Mouse (Mus musculus) heart, postnatal 25 days (tissue): ENCODE measurements at regions not wholly inside any gene's neighbourhood (a gene's known extent, or its start where the extent isn't known, plus 50 kb on each side); places are given as distances from the start of the nearest gene placed in this dataset.

Experiments
- DNase-seq: peaks from one replicate; pipeline ENCODE4 v3.0.0; 2022; ENCODE audit warnings: low spot score
- intact Hi-C: fragments of 180-260 bp; cut with DNase I; formaldehyde crosslinking; loops from one replicate; pipeline ENCODE4 v1.15.1; 2025

DNA sequence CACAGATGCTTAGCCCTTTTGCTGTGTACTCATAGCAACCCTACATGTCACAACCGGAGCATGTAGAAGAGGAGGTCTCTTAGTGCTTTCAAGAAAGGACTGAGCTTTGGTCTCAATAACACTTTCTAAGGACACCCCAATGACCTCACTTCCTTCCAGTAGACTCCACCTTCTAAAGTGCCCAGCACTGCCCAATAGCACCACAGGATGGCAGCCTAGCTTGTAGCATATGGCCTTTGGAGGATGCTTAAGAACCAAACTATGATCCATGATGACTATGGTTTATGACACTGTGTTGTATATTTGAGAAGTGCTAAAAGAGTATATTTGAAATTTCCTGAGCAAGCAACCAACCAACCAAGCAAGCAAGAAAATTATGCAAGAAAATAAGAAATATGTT, 223.3 kb upstream of the Elac2 start:
- intact Hi-C loops: no loop called here
- no peak for DNase-seq

DNA sequence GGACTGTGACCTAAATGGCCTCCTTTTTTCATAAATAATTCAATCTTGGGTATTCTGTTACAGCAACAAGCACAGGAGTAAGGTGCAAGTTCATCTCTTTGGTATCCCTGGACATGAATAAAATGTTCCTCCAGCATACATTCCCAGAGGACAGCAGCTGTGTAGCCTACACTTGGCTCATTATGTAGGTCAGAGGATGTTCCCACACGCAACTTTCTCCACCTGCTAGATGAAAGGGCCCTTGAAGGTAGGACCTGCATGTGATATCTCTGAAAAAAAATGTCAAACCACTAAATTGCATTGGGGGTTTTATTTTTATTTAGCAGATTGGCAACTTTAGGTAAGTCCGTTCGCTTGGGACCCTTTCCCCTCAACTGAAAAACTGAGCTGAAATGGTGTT, 218.2 kb upstream of the Elac2 start:
- intact Hi-C loops: no loop called here
- no peak for DNase-seq

DNA sequence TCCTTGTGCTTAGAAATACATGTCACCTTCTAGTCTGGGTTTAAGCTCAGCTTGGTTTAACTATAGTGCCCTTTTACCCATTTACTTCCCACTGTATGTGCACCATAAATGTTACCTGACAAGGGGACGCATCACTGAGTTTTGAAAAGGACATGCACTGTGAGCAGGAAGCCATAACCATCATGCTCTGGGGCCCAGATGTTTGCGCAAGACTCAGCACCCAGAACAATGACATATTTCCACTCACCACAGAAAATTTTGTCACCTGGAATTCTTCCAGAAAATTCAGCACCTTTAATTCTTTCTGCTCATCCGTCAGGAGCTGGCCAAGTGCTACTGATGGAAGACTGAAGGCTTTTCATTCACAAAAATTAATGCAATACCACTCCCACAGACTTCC, 216.1 kb upstream of the Elac2 start:
- no peak for DNase-seq
- intact Hi-C loops: no loop called here

DNA sequence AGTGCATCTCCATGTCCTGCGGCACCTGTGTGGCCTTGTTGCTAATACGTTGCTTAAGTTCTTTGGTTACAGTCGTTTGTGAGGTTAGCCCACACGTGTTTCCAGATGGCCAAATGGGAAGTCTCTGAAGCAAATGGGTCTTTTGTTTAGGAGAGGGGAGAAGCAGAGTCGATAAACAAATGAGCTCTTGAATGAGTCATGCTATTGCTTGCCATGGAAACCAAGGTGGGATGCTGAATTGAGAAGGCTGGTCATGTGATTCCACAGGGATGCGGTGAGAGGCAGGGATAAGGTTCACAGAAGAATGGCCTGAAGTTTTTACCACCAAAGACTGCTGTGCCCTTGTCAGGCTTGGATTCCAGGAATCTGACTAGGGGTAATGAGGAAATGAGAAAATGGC, 214.8 kb upstream of the Elac2 start:
- intact Hi-C loops: no loop called here
- DNase-seq: no peak

DNA sequence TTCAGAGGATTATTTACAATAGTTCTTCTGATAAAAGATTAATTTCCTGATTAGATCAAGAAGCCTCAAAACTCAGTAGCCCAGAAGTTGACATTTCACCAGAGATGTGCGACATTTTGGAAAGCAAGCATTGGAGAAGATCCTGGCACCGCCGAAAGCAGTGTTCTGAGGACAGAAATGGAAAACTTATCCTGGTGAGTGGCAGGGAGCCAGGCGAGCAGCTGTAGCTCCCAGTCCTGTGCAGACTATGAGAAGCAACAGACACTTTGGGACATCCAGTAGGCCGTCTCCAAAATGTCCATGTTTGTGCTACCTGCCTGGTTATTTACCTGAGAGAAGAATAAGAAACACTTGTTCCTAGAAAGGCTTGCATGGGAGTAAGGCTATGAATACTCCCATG, 202.1 kb upstream of the Elac2 start:
- no peak for DNase-seq
- intact Hi-C loops: no loop called here

DNA sequence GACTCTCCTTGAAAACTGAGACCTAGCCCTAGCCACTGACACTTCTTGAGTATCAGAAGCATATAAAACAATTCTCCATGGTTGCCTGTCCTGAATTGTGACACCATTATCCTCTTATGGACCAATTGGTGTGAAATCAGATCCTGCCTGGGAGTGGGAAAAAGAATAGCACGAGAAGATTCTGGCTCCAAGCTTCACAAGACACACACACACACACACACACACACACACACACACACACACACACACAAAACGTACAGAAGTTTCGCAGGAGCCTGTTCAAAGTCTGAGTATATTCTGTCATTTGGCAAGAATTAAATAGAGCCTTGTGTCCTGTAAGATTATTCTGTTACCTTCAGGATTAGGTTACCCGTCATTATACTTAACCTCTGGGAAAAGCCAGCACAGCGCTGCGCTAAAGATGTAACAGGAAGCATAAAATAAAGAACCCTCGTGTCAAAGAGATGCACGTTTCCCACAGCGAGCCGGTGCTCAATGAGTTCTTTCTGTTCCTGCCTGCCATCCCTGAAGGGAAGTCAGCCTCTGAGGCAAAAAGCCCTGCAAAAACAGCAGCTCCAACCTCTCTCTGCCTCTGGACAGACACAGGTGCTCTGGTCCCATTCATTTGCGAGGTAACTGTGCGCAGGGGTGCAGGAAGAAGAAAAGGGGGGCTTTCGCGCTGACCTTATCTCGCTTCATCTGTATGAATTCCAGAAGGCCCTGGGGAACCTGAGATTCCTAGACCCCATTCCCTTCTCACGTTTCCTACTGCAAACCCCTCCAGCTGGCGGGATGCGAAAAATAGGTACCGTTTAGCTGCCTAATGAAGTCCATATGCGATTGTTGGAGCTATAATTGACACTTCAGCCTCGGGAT, 178.4 kb upstream of the Elac2 start:
- no peak for DNase-seq
- intact Hi-C loops: no loop called here

DNA sequence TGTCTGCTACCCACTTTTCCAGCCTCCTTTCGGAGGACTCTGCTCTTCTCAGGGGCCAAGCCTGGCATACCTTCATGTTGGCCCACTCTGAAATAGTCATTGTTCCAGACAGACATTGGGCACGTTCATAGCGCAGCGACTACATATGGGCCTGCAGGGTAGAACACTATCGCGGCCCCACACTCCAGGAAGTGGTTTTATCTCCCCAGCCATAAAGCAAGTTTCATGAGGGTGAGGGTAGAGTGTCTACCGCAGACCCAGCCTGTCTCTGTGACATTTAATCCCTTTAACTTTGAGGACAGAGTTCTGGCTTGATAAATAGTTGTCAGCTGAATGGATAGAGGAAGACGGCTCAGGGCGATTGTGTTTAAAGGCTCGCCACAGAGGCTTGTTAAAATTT, 177.5 kb upstream of the Elac2 start:
- DNase-seq: no peak
- intact Hi-C loops: no loop called here

DNA sequence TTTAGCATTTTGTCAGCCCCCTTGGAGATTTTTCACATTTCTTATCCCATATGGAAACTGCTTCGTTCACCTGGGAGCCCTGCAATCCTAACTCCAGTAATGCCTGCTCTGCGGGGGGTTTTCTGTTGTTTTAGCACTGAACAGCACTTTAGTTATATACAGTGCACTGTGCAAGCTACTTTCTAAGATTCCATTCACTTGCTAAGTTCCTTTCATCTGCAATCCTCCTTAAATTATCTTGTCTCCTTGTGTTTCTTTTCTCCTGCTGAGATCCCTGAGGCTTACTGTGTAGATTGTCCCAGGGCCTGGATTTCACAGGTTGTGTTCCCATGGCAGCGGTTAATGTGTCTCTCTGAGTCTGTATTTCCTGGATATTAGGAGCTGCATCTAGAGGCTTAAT, 173.3 kb upstream of the Elac2 start:
- intact Hi-C loops: no loop called here
- no peak for DNase-seq

DNA sequence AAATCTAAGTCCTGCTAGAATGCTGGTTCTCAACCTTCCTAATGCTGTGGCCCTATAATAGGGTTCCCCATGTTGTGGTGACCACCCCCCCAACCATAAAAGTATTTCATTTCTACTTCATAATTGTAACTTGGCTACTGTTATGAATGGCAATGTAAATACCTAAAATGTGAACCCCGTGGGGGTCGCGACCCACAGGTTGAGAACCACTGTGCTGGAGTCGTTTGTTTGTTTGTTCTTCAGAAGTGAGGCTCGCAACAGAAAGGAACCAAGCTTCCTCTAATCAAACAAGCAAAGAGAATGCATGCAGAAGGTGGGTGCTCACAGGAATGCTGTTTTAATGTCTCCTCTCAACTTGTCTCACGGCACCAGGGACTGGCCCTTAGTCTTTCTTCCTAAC, 166.4 kb upstream of the Elac2 start:
- intact Hi-C loops: no loop called here
- no peak for DNase-seq

DNA sequence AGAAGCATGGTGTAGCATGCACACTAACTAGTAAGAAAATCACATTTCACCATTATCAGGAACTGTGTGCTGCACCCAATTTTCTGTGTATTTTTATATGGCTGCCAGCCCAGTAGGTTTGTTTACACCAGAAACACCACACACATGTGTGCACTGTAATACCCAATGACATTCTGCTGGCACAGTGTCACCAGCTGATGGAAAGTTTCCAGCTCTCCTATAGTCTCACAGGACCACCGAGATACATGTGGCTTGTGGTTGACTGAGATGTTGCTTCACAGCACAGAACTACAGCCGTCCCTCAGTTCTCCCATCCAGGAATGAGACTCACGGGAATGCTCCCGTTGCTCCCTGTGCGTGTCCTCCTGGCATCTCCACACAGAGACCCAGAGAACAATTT, 149.4 kb upstream of the Elac2 start:
- intact Hi-C loops: no loop called here
- no peak for DNase-seq

DNA sequence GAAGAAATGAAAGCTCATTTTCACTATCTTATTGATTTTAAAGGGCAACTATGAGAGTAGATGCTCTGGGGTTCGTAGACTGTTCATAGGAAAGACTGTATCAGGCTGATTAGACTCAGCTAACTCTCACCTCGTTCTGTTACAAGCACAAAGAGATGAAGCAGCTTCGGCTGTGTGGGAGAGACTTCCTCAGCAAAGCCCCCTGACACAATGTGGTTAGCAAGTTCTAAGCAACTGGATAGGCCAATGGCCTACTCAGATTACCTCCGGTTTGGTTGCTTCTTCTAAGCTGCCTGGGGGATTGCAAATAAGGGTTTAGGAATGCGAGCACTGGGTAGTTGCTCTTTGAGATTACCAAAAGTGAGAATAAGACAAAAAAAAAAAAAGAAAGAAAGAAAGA, 146.4 kb upstream of the Elac2 start:
- intact Hi-C loops: no loop called here

DNA sequence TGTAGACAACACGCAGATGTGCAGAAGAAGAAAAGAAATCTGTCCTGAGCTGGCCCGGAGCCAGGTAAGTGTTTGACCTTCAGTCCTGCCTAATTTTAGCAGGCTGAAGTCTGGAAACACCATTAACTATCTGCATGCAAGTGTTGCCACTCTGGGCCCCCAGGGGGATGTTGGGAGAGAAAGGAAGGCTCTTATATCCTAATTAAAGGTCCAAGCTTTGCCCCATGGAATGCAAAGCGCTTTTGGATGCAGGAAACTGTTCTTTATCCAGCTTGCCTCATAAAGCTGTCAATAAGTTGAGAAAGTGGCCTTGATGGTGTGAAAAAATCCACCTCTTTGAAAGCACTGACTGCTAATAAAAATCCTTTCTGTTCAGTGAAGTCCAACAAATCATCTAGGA, 145.1 kb upstream of the Elac2 start:
- DNase-seq: no peak
- intact Hi-C loops: no loop called here

More for the DNA sequence above, 146.4 kb upstream of the Elac2 start:
- DNase-seq: no peak

DNA sequence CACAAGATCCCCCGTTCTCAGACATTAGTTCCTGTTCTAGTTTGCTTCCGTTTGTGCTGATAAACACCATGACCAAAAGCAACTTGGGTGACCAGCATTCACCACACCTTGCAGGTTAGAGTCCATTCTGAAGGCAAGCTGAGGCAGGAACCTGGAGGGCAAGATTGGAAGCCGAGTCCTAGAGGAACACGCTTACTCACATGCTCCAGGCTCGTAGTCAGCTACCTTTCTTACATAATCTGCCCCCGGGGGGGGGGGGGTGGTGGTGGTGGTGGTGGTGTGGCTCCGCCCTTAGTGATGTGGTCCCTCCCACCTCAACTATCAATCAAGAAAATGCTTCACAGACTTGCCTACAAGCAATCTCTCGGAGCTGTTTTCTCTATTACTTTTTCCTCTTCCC, 142.1 kb upstream of the Elac2 start:
- DNase-seq: no peak
- intact Hi-C loops: no loop called here

DNA sequence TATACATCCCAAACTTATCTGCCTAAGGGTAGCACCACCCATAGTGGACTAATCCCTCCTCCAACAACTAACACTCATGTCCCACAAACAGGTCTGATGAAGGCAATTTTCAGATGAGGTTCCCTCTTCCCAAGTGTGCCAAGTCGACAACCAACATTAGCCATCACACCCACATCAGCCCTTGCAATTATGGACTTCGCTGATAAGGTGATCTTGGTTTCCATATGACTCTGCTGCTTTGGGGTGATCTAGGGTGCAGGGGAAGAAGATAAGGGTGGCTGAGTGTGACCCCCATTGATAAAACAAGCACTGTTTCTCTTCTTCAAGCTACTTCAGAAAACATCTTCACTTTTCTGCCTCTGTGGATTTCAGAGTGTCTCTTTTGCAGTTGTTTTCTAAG, 137.7 kb upstream of the Elac2 start:
- no peak for DNase-seq
- intact Hi-C loops: no loop called here

DNA sequence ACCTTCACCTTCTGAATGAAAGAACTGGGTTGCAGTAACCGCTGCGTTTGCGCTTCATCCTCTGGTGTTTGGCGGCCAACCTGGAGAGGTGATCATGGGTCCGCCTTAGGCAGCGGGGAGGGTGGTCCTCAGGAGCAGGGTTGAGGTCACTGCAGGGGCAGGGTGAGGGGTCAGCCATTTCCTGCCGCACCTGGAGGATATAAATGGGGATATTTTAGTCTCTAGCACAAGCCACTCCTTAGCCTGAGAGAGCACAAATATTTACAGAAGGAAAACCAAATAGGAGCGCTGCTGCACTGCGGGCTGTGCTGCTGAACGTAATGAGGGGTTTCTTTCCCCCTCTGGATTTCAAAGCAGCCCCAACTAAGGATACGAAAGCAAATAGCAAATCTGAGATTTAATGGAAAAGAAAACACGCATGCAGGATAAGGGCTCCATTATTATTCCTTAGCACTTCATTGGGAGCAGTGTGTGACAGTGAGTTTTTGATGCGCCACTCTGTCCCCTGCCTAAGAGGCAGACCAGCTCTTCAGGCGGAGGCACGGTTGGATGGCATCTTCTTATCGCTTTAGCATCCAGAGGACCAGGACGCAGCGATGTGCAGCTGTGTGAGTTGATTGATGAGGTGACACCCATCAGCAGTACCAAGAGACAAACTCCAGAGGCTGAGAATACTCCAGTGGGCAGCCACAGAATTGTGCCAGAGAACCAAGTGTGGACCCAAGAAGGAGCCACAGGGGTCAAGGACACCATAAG, 135.9 kb upstream of the Elac2 start:
- no peak for DNase-seq
- intact Hi-C loops: no loop called here

DNA sequence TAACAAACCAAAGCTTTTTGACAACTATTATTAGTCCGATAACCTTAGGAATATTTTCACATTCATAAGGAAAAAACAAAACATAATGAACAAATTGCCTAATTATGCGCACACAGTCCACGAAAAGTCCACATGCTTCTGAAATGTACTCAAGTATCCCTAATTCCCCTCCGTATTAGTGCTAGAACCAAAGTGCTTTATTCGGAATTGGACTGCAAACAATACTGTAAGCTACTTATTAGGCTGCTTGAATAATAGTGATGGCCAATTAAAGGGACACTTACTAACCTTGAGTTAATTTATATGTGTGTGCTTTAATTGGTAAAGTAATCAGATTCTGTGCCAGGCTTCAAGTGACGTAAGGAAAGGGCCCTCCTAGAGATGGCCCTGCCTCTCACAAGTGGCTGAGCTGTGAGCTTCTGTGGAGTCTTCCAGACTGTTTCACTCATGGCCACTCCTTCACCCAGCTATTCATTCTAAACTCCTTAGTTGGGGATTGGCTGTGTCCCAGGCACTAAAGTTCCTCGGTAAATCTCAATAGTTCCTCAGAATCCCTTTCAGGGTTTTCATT, 132.2 kb upstream of the Elac2 start:
- intact Hi-C loops: no loop called here
- no peak for DNase-seq

DNA sequence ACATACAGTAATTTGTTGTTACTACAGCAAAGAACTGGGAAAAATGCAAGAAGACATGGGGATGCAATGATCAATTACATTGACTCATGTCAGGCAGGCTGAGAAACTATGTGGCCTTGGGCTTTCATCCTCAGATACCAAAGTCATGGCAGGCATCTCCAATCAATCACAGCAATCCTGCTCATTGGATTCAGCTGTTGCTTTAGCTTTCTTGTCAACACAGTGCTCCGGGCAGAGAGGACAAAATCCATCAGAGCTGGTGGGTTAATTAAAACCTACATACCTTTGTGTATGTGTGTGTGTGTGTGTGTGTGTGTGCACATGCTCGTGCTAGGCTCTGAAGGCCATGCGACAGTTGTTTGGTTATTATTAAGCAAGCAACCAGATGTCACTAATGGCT, 119.2 kb upstream of the Elac2 start:
- DNase-seq: no peak
- intact Hi-C loops: no loop called here

DNA sequence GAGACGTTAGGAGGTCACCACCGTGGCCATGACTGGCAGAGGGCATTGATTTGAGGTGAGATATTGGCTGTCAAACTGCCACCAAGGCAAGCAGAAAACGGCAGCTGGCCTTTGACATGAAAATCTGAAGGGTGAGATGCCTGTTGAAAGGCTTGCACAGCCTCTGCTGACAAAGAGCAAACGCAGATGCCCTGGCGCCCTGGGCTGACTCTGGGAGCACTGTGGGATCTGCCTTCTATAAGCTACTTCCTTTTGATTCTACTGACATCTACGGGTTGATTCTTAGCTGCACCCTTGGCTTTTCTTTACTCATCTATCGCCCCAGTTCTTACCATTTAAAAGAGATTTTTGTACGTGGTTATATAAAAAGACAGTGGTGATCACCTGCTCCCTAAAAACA, 98.2 kb upstream of the Elac2 start:
- intact Hi-C loops: no loop called here
- DNase-seq: no peak

DNA sequence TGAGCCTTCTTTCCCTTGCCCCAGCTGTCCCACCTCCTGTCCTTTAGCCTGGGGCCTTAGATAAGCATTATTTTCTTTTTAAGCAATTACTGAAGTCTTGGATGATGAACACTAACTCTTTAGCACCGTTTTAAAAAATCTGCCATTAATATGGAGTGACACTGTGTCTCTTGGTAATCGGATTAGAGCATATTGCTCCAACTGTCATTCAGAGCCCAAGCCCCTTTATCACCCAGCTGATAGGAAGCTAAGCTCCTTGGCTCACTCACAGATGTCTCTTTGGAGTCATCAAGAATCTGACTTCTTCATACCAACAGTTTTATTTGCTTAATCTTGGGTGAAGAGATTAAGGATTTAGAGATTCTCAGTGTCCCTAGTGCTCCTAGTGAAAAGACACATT, 94.3 kb upstream of the Elac2 start:
- intact Hi-C loops: no loop called here
- no peak for DNase-seq

DNA sequence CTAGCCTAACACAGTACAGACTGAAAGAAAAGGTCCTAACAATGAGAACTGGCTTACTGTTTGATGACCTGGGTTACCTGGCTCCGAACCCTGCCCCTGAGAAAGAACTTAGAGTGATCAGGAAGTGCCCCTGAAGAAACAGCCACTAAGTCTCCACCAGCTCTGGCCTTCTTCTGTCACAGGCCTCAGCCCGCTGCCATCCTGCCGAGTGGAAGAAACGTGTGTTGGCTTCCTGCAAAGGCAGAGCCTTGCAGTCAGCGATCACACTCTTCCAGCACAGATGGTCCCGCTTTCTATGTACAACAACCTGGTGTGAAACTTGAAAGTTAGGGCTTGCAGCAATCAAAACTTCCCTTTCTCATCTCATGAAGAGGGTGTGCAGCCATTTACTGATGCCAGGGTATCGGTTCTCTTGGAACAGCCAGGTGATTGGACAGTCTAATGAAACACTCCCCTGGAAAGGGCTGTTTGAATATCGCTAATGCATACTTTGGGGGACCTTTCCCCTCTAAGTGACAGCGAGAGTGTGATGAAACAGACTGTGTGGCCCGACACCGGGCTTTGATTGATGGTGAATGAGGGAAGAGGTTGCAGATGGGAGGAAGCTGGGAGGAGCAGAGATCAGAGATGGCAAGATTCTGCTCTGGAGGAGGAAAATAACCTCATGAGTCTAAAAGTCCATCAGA, 89.4 kb upstream of the Elac2 start:
- intact Hi-C loops: loop anchor here (10.0 kb wide), 1 partner anchor 1485 kb away; no protein-coding TSS in a partner anchor
- DNase-seq: no peak

DNA sequence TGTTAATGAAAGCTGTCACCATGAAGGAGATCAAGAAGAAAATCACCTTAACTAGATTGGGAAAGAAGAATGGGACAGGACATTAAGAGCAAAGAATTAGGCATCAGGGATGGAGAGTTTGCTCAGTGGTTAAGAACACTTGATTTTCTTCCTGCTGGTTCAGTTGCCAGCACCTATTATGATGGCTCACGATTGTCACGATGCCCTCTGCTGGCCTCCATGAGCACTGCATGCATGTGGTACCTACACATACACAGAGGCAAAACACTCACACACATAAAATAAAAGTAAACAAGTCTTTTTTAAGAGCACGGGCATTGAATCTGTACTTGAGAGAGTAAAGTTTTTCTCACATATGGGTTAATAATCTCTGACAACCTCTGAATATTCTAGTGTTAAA, 88.1 kb upstream of the Elac2 start:
- intact Hi-C loops: loop anchor here (10.0 kb wide), 1 partner anchor 1486 kb away; no protein-coding TSS in a partner anchor
- DNase-seq: no peak
